Mouse (Mus musculus): ENCODE results near the gene Mrpl44.
A peak's percentile ranks its signal among the peaks of the same experiment; 100 is the strongest.

Mrpl44 gene

GRCm38 (mm10) chr1:79762282-79763250, 13.3 kb upstream of the Mrpl44 start:
- no peak for DNase-seq (ENCODE audit: low spot score)

- no peak for DNase-seq (ENCODE audit: low spot score)
Observed at GRCm38 (mm10) chr1:79764031-79764430, 11.8 kb upstream of the Mrpl44 start.

- DNase-seq (ENCODE audit: low spot score) = no peak
Observed at GRCm38 (mm10) chr1:79764483-79764882, 11.3 kb upstream of the Mrpl44 start.

- DNase-seq (ENCODE audit: low spot score) = no peak
Observed at GRCm38 (mm10) chr1:79768231-79768630, 7.6 kb upstream of the Mrpl44 start.

GRCm38 (mm10) chr1:79774164-79774780, 1.5 kb upstream of the Mrpl44 start:
- DNase-seq (ENCODE audit: low spot score) = no peak

GRCm38 (mm10) chr1:79778011-79778410, 2.2 kb downstream of the Mrpl44 start:
- DNase-seq (ENCODE audit: low spot score) = no peak

- DNase-seq (ENCODE audit: low spot score) = peak; percentile 23
Observed at GRCm38 (mm10) chr1:79782433-79782832, 6.6 kb downstream of the Mrpl44 start.

GRCm38 (mm10) chr1:79786267-79786927, 10.6 kb downstream of the Mrpl44 start:
- peak; percentile 36 for DNase-seq (ENCODE audit: low spot score)

- DNase-seq (ENCODE audit: low spot score) = no peak
Observed at GRCm38 (mm10) chr1:79797084-79797483, 21.3 kb downstream of the Mrpl44 start.

GRCm38 (mm10) chr1:79802858-79803427, 27.1 kb downstream of the Mrpl44 start:
- DNase-seq (ENCODE audit: low spot score) = peak; percentile 31

- no peak for DNase-seq (ENCODE audit: low spot score)
Observed at GRCm38 (mm10) chr1:79803614-79804013, 27.8 kb downstream of the Mrpl44 start.

GRCm38 (mm10) chr1:79806865-79807264, 31.0 kb downstream of the Mrpl44 start:
- DNase-seq (ENCODE audit: low spot score) = no peak

GRCm38 (mm10) chr1:79809447-79809846, 33.6 kb downstream of the Mrpl44 start:
- DNase-seq (ENCODE audit: low spot score) = no peak

GRCm38 (mm10) chr1:79815446-79815845, 39.6 kb downstream of the Mrpl44 start:
- DNase-seq (ENCODE audit: low spot score) = no peak

- DNase-seq (ENCODE audit: low spot score) = no peak
Observed at GRCm38 (mm10) chr1:79819296-79819879, 43.6 kb downstream of the Mrpl44 start.

GRCm38 (mm10) chr1:79822806-79823525, 47.1 kb downstream of the Mrpl44 start:
- no peak for DNase-seq (ENCODE audit: low spot score)

- no peak for DNase-seq (ENCODE audit: low spot score)
Observed at GRCm38 (mm10) chr1:79823951-79824633, 48.3 kb downstream of the Mrpl44 start.
